Mouse (Mus musculus) liver, adult 2 months (tissue): ENCODE results near the gene Cenpj.

Experiments
- CTCF ChIP-seq: fragments of 200-500 bp; IDR thresholded peaks from 2 replicates; pipeline ENCODE4 v1.5.1; 2011; ENCODE audit warnings: low read depth, low read length, control low read depth
- POLR2A ChIP-seq: fragments of 200-500 bp; IDR thresholded peaks from 2 replicates; pipeline ENCODE4 v1.6.1; 2011; ENCODE audit warnings: low read length, control low read depth; ENCODE audit not compliant: insufficient read depth; ENCODE audit errors: extremely low read depth

GRCm38 (mm10) chr14:56544946-56545345 lies 30.3 kb downstream of the Cenpj start:
- TF ChIP-seq CTCF (no peak), POLR2A (no peak)
